ENCODE assay signal across 7 mouse cellular contexts in genomic region chr8:69887289-69888243, GRCm38 (mm10). TPM values are rescaled to one million over a fixed set of nuclear protein-coding genes. Genes with fewer than 3 reads are reported as not detected.
DNase-seq lines count a peak whose midpoint lies in the region; ATAC-seq and TF ChIP-seq lines count a peak whose summit lies in the region.

TSS of gene Cilp2 (minus strand) at chr8:69887687.

- TF ChIP-seq POLR2A in brain, embryonic 14.5 days (IDR thresholded peaks at IDR 0.05; ENCODE audit: borderline replicate concordance, extremely low read depth, insufficient read depth, insufficient read length, poor library complexity, severe bottlenecking): no peak

- H3K9ac ChIP-seq in heart, embryonic 15.5 days: peak within 1 kb of the TSS; percentile 6; the same call in 1 of the 2 replicates

- no peak for TF ChIP-seq CTCF in brain, embryonic 14.5 days (IDR thresholded peaks at IDR 0.05; ENCODE audit: borderline replicate concordance, extremely low read depth, insufficient read depth, insufficient read length)

- H3K27ac ChIP-seq in heart, embryonic 15.5 days: no peak within 1 kb of the TSS
- no peak within 1 kb of the TSS for H3K27ac ChIP-seq in midbrain, embryonic 10.5 days (replicated peaks)

- H3K4me3 ChIP-seq in heart, embryonic 15.5 days: peak within 1 kb of the TSS; percentile 37
- H3K4me3 ChIP-seq in midbrain, embryonic 10.5 days: peak within 1 kb of the TSS; percentile 42

- peaks cover 43% of the 10 kb centered on the region for H3K4me1 ChIP-seq in heart, embryonic 15.5 days (replicated peaks)
- peaks cover 66% of the 10 kb centered on the region for H3K4me1 ChIP-seq in midbrain, embryonic 10.5 days

- H3K27me3 ChIP-seq in heart, embryonic 15.5 days: peaks cover 83% of the 10 kb centered on the region
- H3K27me3 ChIP-seq in midbrain, embryonic 10.5 days (ENCODE audit: low read depth, poor library complexity, severe bottlenecking): peaks cover 99% of the 10 kb centered on the region

- no peaks in the 10 kb centered on the region for H3K36me3 ChIP-seq in heart, embryonic 15.5 days
- H3K36me3 ChIP-seq in midbrain, embryonic 10.5 days: peaks cover 7% of the 10 kb centered on the region; the same call in 1 of the 2 replicates

- H3K9me3 ChIP-seq in heart, embryonic 15.5 days (replicated peaks): no peaks in the 10 kb centered on the region
- no peaks in the 10 kb centered on the region for H3K9me3 ChIP-seq in midbrain, embryonic 10.5 days (replicated peaks)

- peak; percentile 80 for DNase-seq in ES-CJ7 (ENCODE audit: low read depth, low spot score)
- DNase-seq in brain, embryonic 14.5 days (ENCODE audit: low read depth): peak; percentile 32
- DNase-seq in kidney, postnatal 14 days: peak; percentile 52
- peak; percentile 50 for DNase-seq in midbrain, embryonic 10.5 days (ENCODE audit: low spot score)
- no peak for DNase-seq in right cerebral cortex, postnatal 10 days (ENCODE audit: low spot score in 2 of 2)
- DNase-seq in thymus, postnatal 14 days: no peak

- 1% methylated on average over 59 of the region's 60 CpGs for WGBS in heart, embryonic 15.5 days
- WGBS in midbrain, embryonic 10.5 days: 1% methylated on average over 60 of the region's 60 CpGs

- peak; percentile 25; the same call in 1 of the 2 replicates for ATAC-seq in heart, embryonic 15.5 days (replicated peaks; ENCODE audit: insufficient number of reproducible peaks, insufficient read depth, low FRiP score, low read depth)

- peak within 1 kb of the TSS; percentile 63 for H3K4me2 ChIP-seq in heart, embryonic 15.5 days

RNA-seq across cellular contexts. Expression of gene Cilp2, which starts in this region (rescaled TPM):
- 5.0 and 5.6 TPM in 2 replicates for polyA plus RNA-seq in brain, embryonic 14.5 days (2012; rRNA removed)
- polyA plus RNA-seq in heart, embryonic 15.5 days (2015; fragmentation: Nextera tagmentation; extraction: Ambion mirVana): 0.37 and 0.75 TPM in 2 replicates
- polyA plus RNA-seq in midbrain, embryonic 10.5 days (2016; fragmentation: Nextera tagmentation; extraction: Ambion mirVana): 0.47 TPM in 2 replicates

Comparison
In these comparisons a context has a peak if more than half of its experiments do, and no peak if none do; other contexts are left out.
1. Peak in ATAC-seq, H3K4me3 ChIP-seq, H3K9ac ChIP-seq and H3K4me2 ChIP-seq in heart, embryonic 15.5 days; RNA of the gene not detected or under 1 TPM.
2. Peak in DNase-seq and H3K4me3 ChIP-seq in midbrain, embryonic 10.5 days; RNA of the gene not detected or under 1 TPM.
3. DNase-seq: peak in ES-CJ7 (single experiment), brain, embryonic 14.5 days (single experiment) and kidney, postnatal 14 days (single experiment); none in right cerebral cortex, postnatal 10 days (0 of 2) and thymus, postnatal 14 days (single experiment).